Mouse (Mus musculus) olfactory bulb, adult 2 months (tissue): Measurements from ENCODE around the gene Auh.

Experiments
- CTCF ChIP-seq: fragments of 200-500 bp; IDR thresholded peaks from 2 replicates; pipeline ENCODE4 v1.5.1; 2012; ENCODE audit warnings: low read depth, mild to moderate bottlenecking, low read length, moderate library complexity; ENCODE audit not compliant: insufficient read depth
- POLR2A ChIP-seq: fragments of 200-500 bp; IDR thresholded peaks from 2 replicates; pipeline ENCODE4 v1.6.1; 2012; ENCODE audit warnings: mild to moderate bottlenecking, low read depth, low read length, moderate library complexity; ENCODE audit not compliant: insufficient read depth

GRCm38 (mm10) chr13:52806029-52806428 is 123.5 kb downstream of the Auh start:
- TF ChIP-seq CTCF, result no peak
- TF ChIP-seq POLR2A, result no peak
